Mouse (Mus musculus) midbrain, embryonic 11.5 days (tissue): ENCODE results near the gene Rtraf. TPM values are rescaled to one million over a fixed set of nuclear protein-coding genes. Genes with fewer than 3 reads are reported as not detected.

ENCODE experiments used
- ATAC-seq: fragments of 200-750 bp; cut with Nextera tagmentation; 2 replicates; pipeline ENCODE4 v1.8.0; 2017; ENCODE audit warnings: moderate TSS enrichment, moderate library complexity; ENCODE audit not compliant: low FRiP score
- DNase-seq: peaks from one replicate; pipeline ENCODE4 v3.0.0; 2015; ENCODE audit warnings: low spot score; ENCODE audit errors: missing footprints
- H3K27ac ChIP-seq: fragments of 300-500 bp; sonication (generic); 2 replicates; pipeline ENCODE4 v1.5.1; 2014; ENCODE audit warnings: low read depth, low read length
- H3K27me3 ChIP-seq: fragments of 300-500 bp; sonication (generic); 2 replicates; pipeline ENCODE4 v1.6.1; 2014; ENCODE audit warnings: mild to moderate bottlenecking, low read length, moderate library complexity, mixed read lengths; ENCODE audit not compliant: control insufficient read depth, insufficient read depth
- H3K36me3 ChIP-seq: fragments of 300-500 bp; sonication (generic); 2 replicates; pipeline ENCODE4 v1.6.1; 2014; ENCODE audit warnings: mild to moderate bottlenecking, low read length, moderate library complexity, mixed read lengths; ENCODE audit not compliant: control insufficient read depth, insufficient read depth
- H3K4me1 ChIP-seq: fragments of 300-500 bp; sonication (generic); 2 replicates; pipeline ENCODE4 v1.6.1; 2014; ENCODE audit warnings: low read length; ENCODE audit not compliant: control insufficient read depth, insufficient read depth
- H3K4me2 ChIP-seq: fragments of 300-500 bp; sonication (generic); 2 replicates; pipeline ENCODE4 v1.6.1; 2014; ENCODE audit warnings: mild to moderate bottlenecking, moderate library complexity
- H3K4me3 ChIP-seq: fragments of 300-500 bp; sonication (generic); 2 replicates; pipeline ENCODE4 v1.5.1; 2014; ENCODE audit warnings: low read depth, low read length
- H3K9ac ChIP-seq: fragments of 300-500 bp; sonication (generic); 2 replicates; pipeline ENCODE4 v1.6.1; 2014; ENCODE audit warnings: low read length
- H3K9me3 ChIP-seq: fragments of 300-500 bp; sonication (generic); 2 replicates; pipeline ENCODE4 v1.6.1; 2016; ENCODE audit warnings: low read length; ENCODE audit not compliant: control insufficient read depth
- WGBS: fragments of 180-500 bp; shearing (Covaris S2); extraction: QIAGEN DNeasy Blood & Tissue Kit; methylation state at CpG from one replicate; pipeline ENCODE4 v1.1.7; 2014; 5-methylcytosine and 5-hydroxymethylcytosine counted together
- polyA plus RNA-seq: library from polyadenylated mRNA; unstranded; fragments of >200 nt; fragmentation: Nextera tagmentation; extraction: Ambion mirVana; gene quantifications from 2 replicates; pipeline ENCODE4 v1.2.1, GENCODE M21; 2014

Gene Rtraf
- polyA plus RNA-seq, 1 experiment from 2014 or later = 277 TPM

GRCm38 (mm10) chr14:19839600-19840332 is 16.1 kb upstream of the Rtraf start:
- peak overlapping the region; percentile 48 for H3K9ac ChIP-seq
- H3K9me3 ChIP-seq = no peaks in the 10 kb centered on the region
- H3K36me3 ChIP-seq = no peaks in the 10 kb centered on the region
- H3K4me1 ChIP-seq = no peaks in the 10 kb centered on the region
- H3K27ac ChIP-seq = no peak overlapping the region
- peak overlapping the region; percentile 33 for H3K4me2 ChIP-seq
- ATAC-seq (peak; percentile 78), DNase-seq (peak; percentile 98)
- H3K27me3 ChIP-seq = no peaks in the 10 kb centered on the region
- no peak overlapping the region for H3K4me3 ChIP-seq
- WGBS = 28% methylated on average over 15 of the region's 15 CpGs

GRCm38 (mm10) chr14:19836289-19836688 is 12.7 kb upstream of the Rtraf start:
- no peak overlapping the region for H3K9ac ChIP-seq
- DNase-seq (no peak), ATAC-seq (no peak)
- WGBS = 89% methylated on average over 3 of the region's 3 CpGs
- H3K4me3 ChIP-seq = no peak overlapping the region
- H3K4me1 ChIP-seq = no peaks in the 10 kb centered on the region
- no peaks in the 10 kb centered on the region for H3K36me3 ChIP-seq
- H3K9me3 ChIP-seq = no peaks in the 10 kb centered on the region
- H3K4me2 ChIP-seq = no peak overlapping the region
- H3K27me3 ChIP-seq = no peaks in the 10 kb centered on the region
- no peak overlapping the region for H3K27ac ChIP-seq

GRCm38 (mm10) chr14:19825481-19825880 is 1.9 kb upstream of the Rtraf start:
- Histone ChIP-seq H3K27ac (peak overlapping the region; percentile 79), H3K4me1 (peaks cover 8% of the 10 kb centered on the region), H3K4me2 (no peak overlapping the region), H3K9ac (peak overlapping the region; percentile 0; the same call in 1 of the 2 replicates), H3K27me3 (no peaks in the 10 kb centered on the region), H3K4me3 (no peak overlapping the region), H3K36me3 (peaks cover 5% of the 10 kb centered on the region; the same call in 1 of the 2 replicates), H3K9me3 (no peaks in the 10 kb centered on the region)
- WGBS = 51% methylated on average over 11 of the region's 11 CpGs
- ATAC-seq (peak; percentile 45), DNase-seq (peak; percentile 87)

GRCm38 (mm10) chr14:19821686-19822085 is 1.9 kb downstream of the Rtraf start:
- Histone ChIP-seq H3K4me2 (no peak overlapping the region), H3K9me3 (no peaks in the 10 kb centered on the region), H3K27me3 (no peaks in the 10 kb centered on the region), H3K36me3 (peaks cover 5% of the 10 kb centered on the region; the same call in 1 of the 2 replicates), H3K27ac (no peak overlapping the region), H3K4me1 (peaks cover 8% of the 10 kb centered on the region), H3K9ac (no peak overlapping the region), H3K4me3 (no peak overlapping the region)
- ATAC-seq (no peak), DNase-seq (no peak)
- WGBS = over 99% methylated on average over 5 of the region's 5 CpGs

GRCm38 (mm10) chr14:19817949-19818348 is 5.7 kb downstream of the Rtraf start:
- Histone ChIP-seq H3K4me1 (peaks cover 6% of the 10 kb centered on the region), H3K27me3 (no peaks in the 10 kb centered on the region), H3K4me2 (no peak overlapping the region), H3K9ac (no peak overlapping the region), H3K36me3 (peaks cover 17% of the 10 kb centered on the region), H3K9me3 (no peaks in the 10 kb centered on the region), H3K27ac (no peak overlapping the region), H3K4me3 (no peak overlapping the region)
- DNase-seq (peak; percentile 99), ATAC-seq (no peak)
- WGBS = 14% methylated on average over 1 of the region's 1 CpGs

GRCm38 (mm10) chr14:19813061-19813460 is 10.6 kb downstream of the Rtraf start:
- no peak overlapping the region for H3K4me3 ChIP-seq
- H3K36me3 ChIP-seq = peaks cover 19% of the 10 kb centered on the region
- no peak overlapping the region for H3K9ac ChIP-seq
- no peak overlapping the region for H3K4me2 ChIP-seq
- 96% methylated on average over 2 of the region's 2 CpGs for WGBS
- no peaks in the 10 kb centered on the region for H3K27me3 ChIP-seq
- ATAC-seq = no peak
- no peaks in the 10 kb centered on the region for H3K4me1 ChIP-seq
- DNase-seq = no peak
- H3K27ac ChIP-seq = no peak overlapping the region
- H3K9me3 ChIP-seq = no peaks in the 10 kb centered on the region

GRCm38 (mm10) chr14:19809934-19810333 is 13.7 kb downstream of the Rtraf start:
- Histone ChIP-seq H3K4me3 (no peak overlapping the region), H3K4me1 (no peaks in the 10 kb centered on the region), H3K4me2 (no peak overlapping the region), H3K9me3 (no peaks in the 10 kb centered on the region), H3K9ac (no peak overlapping the region), H3K36me3 (peaks cover 7% of the 10 kb centered on the region; the same call in 1 of the 2 replicates), H3K27ac (no peak overlapping the region), H3K27me3 (no peaks in the 10 kb centered on the region)
- WGBS = 89% methylated on average over 10 of the region's 10 CpGs
- DNase-seq (no peak), ATAC-seq (no peak)

- no peak overlapping the region for H3K27ac ChIP-seq
- no peak overlapping the region for H3K9ac ChIP-seq
- no peaks in the 10 kb centered on the region for H3K27me3 ChIP-seq
- peaks cover 7% of the 10 kb centered on the region; the same call in 1 of the 2 replicates for H3K36me3 ChIP-seq
- DNase-seq (no peak), ATAC-seq (no peak)
- no peaks in the 10 kb centered on the region for H3K4me1 ChIP-seq
- H3K9me3 ChIP-seq = no peaks in the 10 kb centered on the region
- H3K4me3 ChIP-seq = no peak overlapping the region
- H3K4me2 ChIP-seq = no peak overlapping the region
- WGBS = 92% methylated on average over 2 of the region's 2 CpGs
These were observed 15.8 kb downstream of the Rtraf start for GRCm38 (mm10) chr14:19807858-19808257.

- DNase-seq (no peak), ATAC-seq (no peak)
- no peaks in the 10 kb centered on the region for H3K4me1 ChIP-seq
- H3K4me3 ChIP-seq = no peak overlapping the region
- no peak overlapping the region for H3K4me2 ChIP-seq
- H3K27me3 ChIP-seq = no peaks in the 10 kb centered on the region
- no peak overlapping the region for H3K9ac ChIP-seq
- H3K36me3 ChIP-seq = peaks cover 3% of the 10 kb centered on the region; the same call in 1 of the 2 replicates
- WGBS = 91% methylated on average over 3 of the region's 3 CpGs
- no peak overlapping the region for H3K27ac ChIP-seq
- no peaks in the 10 kb centered on the region for H3K9me3 ChIP-seq
These were observed 16.3 kb downstream of the Rtraf start for GRCm38 (mm10) chr14:19807339-19807738.
